Comparison of ENCODE assay signal across 8 mouse cellular contexts in genomic region chrX:7188311-7188807, GRCm38 (mm10).
DNase-seq lines count a peak whose midpoint lies in the region; ATAC-seq and TF ChIP-seq lines count a peak whose summit lies in the region.

No protein-coding gene starts in this region.

- H3K36me3 ChIP-seq in MEL (ENCODE audit: control insufficient read depth in 1 of 2, insufficient read depth in 2 of 2, low read length in 2 of 2): peaks cover 0 to 21% of the 10 kb centered on the region in 2 experiments; a peak in 2 of 4 replicates
- no peaks in the 10 kb centered on the region for H3K36me3 ChIP-seq in forebrain, embryonic 12.5 days (replicated peaks)
- peaks cover 4% of the 10 kb centered on the region for H3K36me3 ChIP-seq in hindbrain, embryonic 10.5 days
- H3K36me3 ChIP-seq in lung, embryonic 16.5 days (ENCODE audit: control insufficient read depth, insufficient read depth, low read length): no peaks in the 10 kb centered on the region

- 13% methylated on average over 17 of the region's 17 CpGs for WGBS in forebrain, embryonic 12.5 days
- 19% methylated on average over 17 of the region's 17 CpGs for WGBS in hindbrain, embryonic 10.5 days
- WGBS in lung, embryonic 16.5 days: 13% methylated on average over 17 of the region's 17 CpGs

- DNase-seq in MEL (ENCODE audit: low read depth, low spot score): peak; percentile 46
- peak; percentile 67 for DNase-seq in hindbrain, embryonic 10.5 days (ENCODE audit: low spot score)
- peak; percentile 19 to 37 for DNase-seq in layer of hippocampus, postnatal 10 days (ENCODE audit: low spot score in 2 of 2)
- peak; percentile 48 to 52 for DNase-seq in right cerebral cortex, postnatal 10 days (ENCODE audit: low spot score in 2 of 2)
- DNase-seq in spleen, adult 12 weeks (ENCODE audit: low spot score): no peak

- TF ChIP-seq EP300 in MEL (IDR thresholded peaks at IDR 0.05; ENCODE audit: low read depth in 1 of 2, low read length in 2 of 2): no peak

- TF ChIP-seq CTCF in MEL (IDR thresholded peaks at IDR 0.05 in 2 of 3, conservative IDR thresholded peaks at IDR 0.05 in 1 of 3; ENCODE audit: control insufficient read depth in 1 of 3, insufficient read depth in 1 of 3, low read depth in 2 of 3, low read length in 3 of 3, poor library complexity in 1 of 3, severe bottlenecking in 1 of 3): no peak

- H3K79me2 ChIP-seq in MEL (ENCODE audit: control insufficient read depth, insufficient read depth, low read length, poor library complexity): no peaks in the 10 kb centered on the region

- no peak overlapping the region for H3K27ac ChIP-seq in MEL (ENCODE audit: control insufficient read depth, low read depth, low read length)
- H3K27ac ChIP-seq in brown adipose tissue, adult 24 weeks (replicated peaks; ENCODE audit: low read depth, low read length): no peak overlapping the region
- H3K27ac ChIP-seq in forebrain, embryonic 12.5 days: peak overlapping the region; percentile 89
- H3K27ac ChIP-seq in hindbrain, embryonic 10.5 days: peak overlapping the region; percentile 88
- H3K27ac ChIP-seq in lung, embryonic 16.5 days (ENCODE audit: low read length): peak overlapping the region; percentile 59; the same call in 1 of the 2 replicates

- TF ChIP-seq RAD21 in MEL (IDR thresholded peaks at IDR 0.05; ENCODE audit: low read depth, low read length): no peak

- H3K27me3 ChIP-seq in MEL (ENCODE audit: control insufficient read depth in 1 of 2, insufficient read depth in 2 of 2, low read length in 2 of 2): no peaks in the 10 kb centered on the region
- no peaks in the 10 kb centered on the region for H3K27me3 ChIP-seq in forebrain, embryonic 12.5 days
- no peaks in the 10 kb centered on the region for H3K27me3 ChIP-seq in hindbrain, embryonic 10.5 days (ENCODE audit: insufficient read depth, poor library complexity, severe bottlenecking)
- no peaks in the 10 kb centered on the region for H3K27me3 ChIP-seq in lung, embryonic 16.5 days (ENCODE audit: control insufficient read depth, insufficient read depth, low read depth, low read length)

- peaks cover 2 to 22% of the 10 kb centered on the region in 2 experiments; a peak in 2 of 4 replicates for H3K4me1 ChIP-seq in MEL (ENCODE audit: control insufficient read depth in 1 of 2, insufficient read depth in 2 of 2, low read length in 2 of 2)
- no peaks in the 10 kb centered on the region for H3K4me1 ChIP-seq in brown adipose tissue, adult 24 weeks (ENCODE audit: control insufficient read depth, insufficient read depth, insufficient read length, low read length)
- H3K4me1 ChIP-seq in forebrain, embryonic 12.5 days: no peaks in the 10 kb centered on the region
- H3K4me1 ChIP-seq in hindbrain, embryonic 10.5 days (replicated peaks): no peaks in the 10 kb centered on the region
- H3K4me1 ChIP-seq in lung, embryonic 16.5 days (replicated peaks; ENCODE audit: control insufficient read depth, insufficient read depth, low read length): peaks cover 3% of the 10 kb centered on the region; the same call in 1 of the 2 replicates

- no peaks in the 10 kb centered on the region for H3K9me3 ChIP-seq in MEL (replicated peaks; ENCODE audit: insufficient read depth, low read length)
- no peaks in the 10 kb centered on the region for H3K9me3 ChIP-seq in forebrain, embryonic 12.5 days
- H3K9me3 ChIP-seq in hindbrain, embryonic 10.5 days: no peaks in the 10 kb centered on the region
- H3K9me3 ChIP-seq in lung, embryonic 16.5 days (ENCODE audit: control insufficient read depth, low read length): no peaks in the 10 kb centered on the region

- peak overlapping the region; percentile 49 for H3K4me2 ChIP-seq in forebrain, embryonic 12.5 days
- peak overlapping the region; percentile 61 for H3K4me2 ChIP-seq in lung, embryonic 16.5 days (ENCODE audit: low read depth, low read length)

- no peak for TF ChIP-seq POLR2A in MEL (IDR thresholded peaks at IDR 0.05; ENCODE audit: control insufficient read depth in 1 of 2, insufficient read depth in 1 of 2, low read depth in 1 of 2, low read length in 2 of 2, poor library complexity in 1 of 2)

- no peak overlapping the region for H3K4me3 ChIP-seq in MEL (ENCODE audit: control insufficient read depth in 1 of 2, insufficient read depth in 1 of 2, low read depth in 2 of 2, low read length in 2 of 2)
- H3K4me3 ChIP-seq in brown adipose tissue, adult 24 weeks (ENCODE audit: insufficient read depth, low read depth, low read length): peak overlapping the region; percentile 47
- H3K4me3 ChIP-seq in forebrain, embryonic 12.5 days (replicated peaks): peak overlapping the region; percentile 42
- peak overlapping the region; percentile 53 for H3K4me3 ChIP-seq in hindbrain, embryonic 10.5 days
- H3K4me3 ChIP-seq in lung, embryonic 16.5 days (ENCODE audit: low read length): peak overlapping the region; percentile 46

- H3K9ac ChIP-seq in MEL (ENCODE audit: control insufficient read depth, low read depth, low read length, poor library complexity, severe bottlenecking): no peak overlapping the region
- peak overlapping the region; percentile 49; the same call in 1 of the 2 replicates for H3K9ac ChIP-seq in forebrain, embryonic 12.5 days
- H3K9ac ChIP-seq in lung, embryonic 16.5 days (ENCODE audit: low read length): peak overlapping the region; percentile 62

- peak; percentile 92 for ATAC-seq in forebrain, embryonic 12.5 days (ENCODE audit: low FRiP score)
- peak; percentile 77 for ATAC-seq in lung, embryonic 16.5 days (ENCODE audit: low read depth)

TF ChIP-seq in MEL, 35 proteins besides CTCF, POLR2A, EP300 and RAD21:
- TF ChIP-seq ZKSCAN1 (IDR thresholded peaks at IDR 0.05; ENCODE audit: low read depth, low read length) (no peak), MYC (IDR thresholded peaks at IDR 0.05; ENCODE audit: low read depth, low read length) (no peak), TBP (IDR thresholded peaks at IDR 0.05; ENCODE audit: low read depth, low read length) (no peak), MXI1 (IDR thresholded peaks at IDR 0.05; ENCODE audit: low read depth, low read length) (no peak), SIN3A (IDR thresholded peaks at IDR 0.05; ENCODE audit: low read length) (no peak), NELFE (IDR thresholded peaks at IDR 0.05; ENCODE audit: low read depth, low read length) (no peak), SMC3 (IDR thresholded peaks at IDR 0.05; ENCODE audit: low read depth, low read length) (no peak), MAZ (IDR thresholded peaks at IDR 0.05; ENCODE audit: low read depth, low read length) (no peak), MEF2A (IDR thresholded peaks at IDR 0.05; ENCODE audit: extremely low read depth, insufficient replicate concordance, low read depth, low read length, poor library complexity, severe bottlenecking) (no peak), POLR2AphosphoS5 (IDR thresholded peaks at IDR 0.05; ENCODE audit: borderline replicate concordance, low read depth, low read length) (no peak), USF2 (IDR thresholded peaks at IDR 0.05; ENCODE audit: borderline replicate concordance in 1 of 2, insufficient read depth in 1 of 2, low read depth in 1 of 2, low read length in 2 of 2) (no peak), ZMIZ1 (IDR thresholded peaks at IDR 0.05; ENCODE audit: low read depth, low read length) (no peak), MAFK (IDR thresholded peaks at IDR 0.05; ENCODE audit: borderline replicate concordance, low read depth, low read length) (no peak)

Comparison
In these comparisons a context has a peak if more than half of its experiments do, and no peak if none do; other contexts are left out.
1. H3K27ac ChIP-seq: peak in forebrain, embryonic 12.5 days (single experiment), hindbrain, embryonic 10.5 days (single experiment) and lung, embryonic 16.5 days (single experiment); none in MEL (single experiment) and brown adipose tissue, adult 24 weeks (single experiment).
2. H3K4me3 ChIP-seq: peak in brown adipose tissue, adult 24 weeks (single experiment), forebrain, embryonic 12.5 days (single experiment), hindbrain, embryonic 10.5 days (single experiment) and lung, embryonic 16.5 days (single experiment); none in MEL (0 of 2).